Mouse (Mus musculus) layer of hippocampus, adult 2 months (tissue): Measurements from ENCODE around the gene Zc3h4. TPM values are rescaled to one million over a fixed set of nuclear protein-coding genes. Genes with fewer than 3 reads are reported as not detected.

Experiments
- DNase-seq, 2 experiments: peaks; one replicate each; pipeline ENCODE4 v3.0.0; 2022; ENCODE audit warnings: low spot score in 2 of 2
- H3K27ac ChIP-seq: fragments of 200-600 bp; 2 replicates; pipeline ENCODE4 v1.8.1; 2022
- H3K4me3 ChIP-seq: fragments of 200-600 bp; 2 replicates; pipeline ENCODE4 v1.8.1; 2022; ENCODE audit warnings: mild to moderate bottlenecking
- CTCF ChIP-seq: fragments of 200-600 bp; conservative IDR thresholded peaks from 2 replicates; pipeline ENCODE4 v1.8.1; 2022; ENCODE audit warnings: antibody characterized with exemption, mild to moderate bottlenecking, moderate library complexity
- total RNA-seq, 2 experiments: library from RNA; stranded (reverse); gene quantifications; 2 replicates each; pipeline ENCODE4 v1.2.3; 2021

Gene Zc3h4
- total RNA-seq, 2 experiments from 2014 or later, result 62.4 to 64.4 TPM

- no peak for TF ChIP-seq CTCF
- Histone ChIP-seq H3K27ac (no peak overlapping the region), H3K4me3 (no peak overlapping the region)
- no peak for DNase-seq
Observed at GRCm38 (mm10) chr7:16460566-16460965, 59.9 kb downstream of the Zc3h4 start.

GRCm38 (mm10) chr7:16461151-16461550, 60.4 kb downstream of the Zc3h4 start:
- DNase-seq, result no peak
- no peak overlapping the region for H3K27ac ChIP-seq
- no peak for TF ChIP-seq CTCF
- no peak overlapping the region for H3K4me3 ChIP-seq

GRCm38 (mm10) chr7:16461705-16462104, 61.0 kb downstream of the Zc3h4 start:
- Histone ChIP-seq H3K27ac (no peak overlapping the region), H3K4me3 (no peak overlapping the region)
- no peak for TF ChIP-seq CTCF
- no peak for DNase-seq

- DNase-seq, result peak; percentile 61 to 85
- no peak overlapping the region for H3K4me3 ChIP-seq
- no peak overlapping the region for H3K27ac ChIP-seq
- peak; percentile 91 for TF ChIP-seq CTCF
Observed at GRCm38 (mm10) chr7:16463214-16463613, 62.5 kb downstream of the Zc3h4 start.

GRCm38 (mm10) chr7:16465160-16465559, 64.5 kb downstream of the Zc3h4 start:
- peak; percentile 96 for TF ChIP-seq CTCF

GRCm38 (mm10) chr7:16465568-16465967, 64.9 kb downstream of the Zc3h4 start:
- TF ChIP-seq CTCF, result no peak
- Histone ChIP-seq H3K27ac (no peak overlapping the region), H3K4me3 (no peak overlapping the region)
- no peak for DNase-seq

More at GRCm38 (mm10) chr7:16465160-16465559, 64.5 kb downstream of the Zc3h4 start:
- H3K27ac ChIP-seq, result no peak overlapping the region
- DNase-seq, result peak; percentile 31 to 70
- no peak overlapping the region for H3K4me3 ChIP-seq

- peak; percentile 69 for TF ChIP-seq CTCF
- H3K27ac ChIP-seq, result no peak overlapping the region
- no peak for DNase-seq
- no peak overlapping the region for H3K4me3 ChIP-seq
Observed at GRCm38 (mm10) chr7:16466565-16466964, 65.9 kb downstream of the Zc3h4 start.

- DNase-seq, result no peak
- TF ChIP-seq CTCF, result no peak
- H3K27ac ChIP-seq, result no peak overlapping the region
- no peak overlapping the region for H3K4me3 ChIP-seq
Observed at GRCm38 (mm10) chr7:16468115-16468514, 67.4 kb downstream of the Zc3h4 start.

- Histone ChIP-seq H3K27ac (no peak overlapping the region), H3K4me3 (no peak overlapping the region)
- TF ChIP-seq CTCF, result peak; percentile 69
- DNase-seq, result no peak
Observed at GRCm38 (mm10) chr7:16471549-16471948, 70.8 kb downstream of the Zc3h4 start.

- no peak for DNase-seq
- Histone ChIP-seq H3K4me3 (no peak overlapping the region), H3K27ac (no peak overlapping the region)
- TF ChIP-seq CTCF, result no peak
Observed at GRCm38 (mm10) chr7:16472116-16472709, 71.5 kb downstream of the Zc3h4 start.

- TF ChIP-seq CTCF, result no peak
- H3K27ac ChIP-seq, result no peak overlapping the region
- DNase-seq, result no peak
- no peak overlapping the region for H3K4me3 ChIP-seq
Observed at GRCm38 (mm10) chr7:16473847-16474246, 73.1 kb downstream of the Zc3h4 start.

- no peak for DNase-seq
- H3K4me3 ChIP-seq, result peak overlapping the region; percentile 23; the same call in 1 of the 2 replicates
- no peak overlapping the region for H3K27ac ChIP-seq
- no peak for TF ChIP-seq CTCF
Observed at GRCm38 (mm10) chr7:16474445-16474844, 73.7 kb downstream of the Zc3h4 start.

GRCm38 (mm10) chr7:16475321-16475720, 74.6 kb downstream of the Zc3h4 start:
- H3K4me3 ChIP-seq, result peak overlapping the region; percentile 18; the same call in 1 of the 2 replicates
- DNase-seq, result no peak
- no peak overlapping the region for H3K27ac ChIP-seq
- TF ChIP-seq CTCF, result no peak

GRCm38 (mm10) chr7:16475764-16476599, 75.3 kb downstream of the Zc3h4 start:
- no peak for TF ChIP-seq CTCF
- Histone ChIP-seq H3K4me3 (peak overlapping the region; percentile 33; the same call in 1 of the 2 replicates), H3K27ac (no peak overlapping the region)
- DNase-seq, result no peak
